Mouse (Mus musculus) lung, postnatal 36 days (tissue): ENCODE results near the gene Pacrg.

ENCODE experiments used
- DNase-seq: peaks from one replicate; pipeline ENCODE4 v3.0.0; 2022; ENCODE audit warnings: mixed read lengths

Pacrg gene

GRCm38 (mm10) chr17:10441501-10442111 lies 398.5 kb downstream of the Pacrg start:
- peak; percentile 4 for DNase-seq

GRCm38 (mm10) chr17:10440961-10441360 lies 399.1 kb downstream of the Pacrg start:
- DNase-seq = no peak

GRCm38 (mm10) chr17:10439815-10440214 lies 400.3 kb downstream of the Pacrg start:
- no peak for DNase-seq

- DNase-seq = no peak
Observed at GRCm38 (mm10) chr17:10434867-10435266, 405.2 kb downstream of the Pacrg start.

- no peak for DNase-seq
Observed at GRCm38 (mm10) chr17:10432525-10433180, 407.5 kb downstream of the Pacrg start.

GRCm38 (mm10) chr17:10431849-10432524 lies 408.1 kb downstream of the Pacrg start:
- no peak for DNase-seq

GRCm38 (mm10) chr17:10430831-10431230 lies 409.3 kb downstream of the Pacrg start:
- DNase-seq = no peak

- DNase-seq = no peak
Observed at GRCm38 (mm10) chr17:10429406-10429805, 410.7 kb downstream of the Pacrg start.

GRCm38 (mm10) chr17:10425311-10425710 lies 414.8 kb downstream of the Pacrg start:
- no peak for DNase-seq

- DNase-seq = no peak
Observed at GRCm38 (mm10) chr17:10417558-10418253, 422.4 kb downstream of the Pacrg start.

GRCm38 (mm10) chr17:10416995-10417394 lies 423.1 kb downstream of the Pacrg start:
- DNase-seq = peak; percentile 37

- no peak for DNase-seq
Observed at GRCm38 (mm10) chr17:10416101-10416500, 424.0 kb downstream of the Pacrg start.

GRCm38 (mm10) chr17:10414383-10414782 lies 425.7 kb downstream of the Pacrg start:
- no peak for DNase-seq

- no peak for DNase-seq
Observed at GRCm38 (mm10) chr17:10413870-10414269, 426.2 kb downstream of the Pacrg start.

- no peak for DNase-seq
Observed at GRCm38 (mm10) chr17:10410597-10411476, 429.3 kb downstream of the Pacrg start.

GRCm38 (mm10) chr17:10408681-10409081 lies 431.4 kb downstream of the Pacrg start:
- DNase-seq = no peak

GRCm38 (mm10) chr17:10407031-10407722 lies 432.9 kb downstream of the Pacrg start:
- no peak for DNase-seq

GRCm38 (mm10) chr17:10406311-10406710 lies 433.8 kb downstream of the Pacrg start:
- DNase-seq = no peak

- DNase-seq = no peak
Observed at GRCm38 (mm10) chr17:10405906-10406305, 434.2 kb downstream of the Pacrg start.

- no peak for DNase-seq
Observed at GRCm38 (mm10) chr17:10403186-10403585, 436.9 kb downstream of the Pacrg start.

GRCm38 (mm10) chr17:10402064-10402640 lies 438.0 kb downstream of the Pacrg start:
- DNase-seq = no peak
